Mouse (Mus musculus) MEL (cell line): Measurements from ENCODE around the gene Gga1. TPM values are rescaled to one million over a fixed set of nuclear protein-coding genes. Genes with fewer than 3 reads are reported as not detected.

Experiments used
- DNase-seq: peaks from one replicate; pipeline ENCODE4 v3.0.0; 2011; ENCODE audit warnings: low read depth, low spot score
- H3K27ac ChIP-seq: 2 replicates; pipeline ENCODE4 v1.5.1; 2012; ENCODE audit warnings: low read depth, mild to moderate bottlenecking, control low read depth, low read length, moderate library complexity; ENCODE audit not compliant: control insufficient read depth
- H3K27me3 ChIP-seq, 2 experiments: fragments of 150-350 bp in 1 of 2; sonication (generic) in 1 of 2; 2 replicates each; pipeline ENCODE4 v1.6.1; 2012; ENCODE audit warnings: low read length in 2 of 2, mild to moderate bottlenecking in 2 of 2, improper control_type of control experiment in 1 of 2, moderate library complexity in 1 of 2; ENCODE audit not compliant: insufficient read depth in 2 of 2, control insufficient read depth in 1 of 2
- H3K36me3 ChIP-seq, 2 experiments: 2 replicates each; pipeline ENCODE4 v1.6.1; 2012 to 2014; ENCODE audit warnings: low read length in 2 of 2, improper control_type of control experiment in 1 of 2, inconsistent platforms in 1 of 2, mild to moderate bottlenecking in 1 of 2; ENCODE audit not compliant: insufficient read depth in 2 of 2, control insufficient read depth in 1 of 2
- H3K4me1 ChIP-seq, 2 experiments: fragments of 150-350 bp in 1 of 2; sonication (generic) in 1 of 2; 2 replicates each; pipeline ENCODE4 v1.6.1; 2012; ENCODE audit warnings: low read length in 2 of 2, improper control_type of control experiment in 1 of 2, mild to moderate bottlenecking in 1 of 2; ENCODE audit not compliant: insufficient read depth in 2 of 2, control insufficient read depth in 1 of 2
- H3K4me3 ChIP-seq, 2 experiments: fragments of 150-350 bp in 1 of 2; sonication (generic) in 1 of 2; 2 replicates each; pipeline ENCODE4 v1.5.1; 2012; ENCODE audit warnings: low read depth in 2 of 2, low read length in 2 of 2, mild to moderate bottlenecking in 2 of 2, moderate library complexity in 2 of 2, control low read depth in 1 of 2, improper control_type of control experiment in 1 of 2; ENCODE audit not compliant: control insufficient read depth in 1 of 2, insufficient read depth in 1 of 2
- H3K79me2 ChIP-seq: 2 replicates; pipeline ENCODE4 v1.6.1; 2012; ENCODE audit warnings: mild to moderate bottlenecking, low read length, moderate library complexity; ENCODE audit not compliant: control insufficient read depth, poor library complexity, insufficient read depth
- H3K9ac ChIP-seq: 2 replicates; pipeline ENCODE4 v1.6.1; 2012; ENCODE audit warnings: low read depth, mild to moderate bottlenecking, control low read depth, low read length, moderate library complexity; ENCODE audit not compliant: control insufficient read depth, poor library complexity, severe bottlenecking
- H3K9me3 ChIP-seq: fragments of 150-350 bp; sonication (generic); replicated peaks from 2 replicates; pipeline ENCODE4 v1.6.1; 2012; ENCODE audit warnings: mild to moderate bottlenecking, low read length, improper control_type of control experiment, moderate library complexity; ENCODE audit not compliant: insufficient read depth
- CHD2 ChIP-seq: IDR thresholded peaks from 2 replicates; pipeline ENCODE4 v1.6.1; 2011; ENCODE audit warnings: low read length, improper control_type of control experiment
- E2F4 ChIP-seq: IDR thresholded peaks from 2 replicates; pipeline ENCODE4 v1.6.1; 2011; ENCODE audit warnings: low read depth, low read length, improper control_type of control experiment, borderline replicate concordance
- EP300 ChIP-seq, 2 experiments: IDR thresholded peaks; 2 replicates each; pipeline ENCODE4 v1.6.1; 2011; ENCODE audit warnings: improper control_type of control experiment in 2 of 2, low read length in 2 of 2, low read depth in 1 of 2, mild to moderate bottlenecking in 1 of 2
- GABPA ChIP-seq: IDR thresholded peaks from 2 replicates; pipeline ENCODE4 v1.6.1; 2012; ENCODE audit warnings: low read depth, mild to moderate bottlenecking, inconsistent platforms, low read length, improper control_type of control experiment, moderate library complexity
- HCFC1 ChIP-seq: IDR thresholded peaks from 2 replicates; pipeline ENCODE4 v1.6.1; 2012; ENCODE audit warnings: low read depth, mild to moderate bottlenecking, inconsistent platforms, low read length, improper control_type of control experiment, moderate library complexity
- JUND ChIP-seq: IDR thresholded peaks from 2 replicates; pipeline ENCODE4 v1.6.1; 2011; ENCODE audit warnings: low read depth, mild to moderate bottlenecking, improper control_type of control experiment, low read length
- KAT2A ChIP-seq: conservative IDR thresholded peaks from 2 replicates; pipeline ENCODE4 v1.6.1; 2012; ENCODE audit warnings: low read depth, low read length, improper control_type of control experiment, inconsistent platforms
- MEF2A ChIP-seq: IDR thresholded peaks from 2 replicates; pipeline ENCODE4 v1.6.1; 2014; ENCODE audit warnings: low read depth, mild to moderate bottlenecking, inconsistent platforms, low read length, improper control_type of control experiment; ENCODE audit not compliant: poor library complexity, insufficient replicate concordance, severe bottlenecking; ENCODE audit errors: extremely low read depth
- MYB ChIP-seq: IDR thresholded peaks from 2 replicates; pipeline ENCODE4 v1.6.1; 2011; ENCODE audit warnings: mild to moderate bottlenecking, low read depth, low read length, improper control_type of control experiment
- NRF1 ChIP-seq: IDR thresholded peaks from 2 replicates; pipeline ENCODE4 v1.6.1; 2014; ENCODE audit warnings: low read depth, mild to moderate bottlenecking, inconsistent platforms, low read length, improper control_type of control experiment, moderate library complexity; ENCODE audit not compliant: poor library complexity, insufficient read depth, severe bottlenecking
- POLR2A ChIP-seq, 2 experiments: IDR thresholded peaks; 2 replicates each; pipeline ENCODE4 v1.6.1; 2011 to 2012; ENCODE audit warnings: low read length in 2 of 2, mild to moderate bottlenecking in 2 of 2, control low read depth in 1 of 2, improper control_type of control experiment in 1 of 2, low read depth in 1 of 2, moderate library complexity in 1 of 2; ENCODE audit not compliant: control insufficient read depth in 1 of 2, insufficient read depth in 1 of 2, poor library complexity in 1 of 2
- POLR2AphosphoS5 ChIP-seq: IDR thresholded peaks from 2 replicates; pipeline ENCODE4 v1.6.1; 2012; ENCODE audit warnings: low read depth, borderline replicate concordance, mild to moderate bottlenecking, inconsistent platforms, low read length, moderate library complexity, mixed read lengths
- RCOR1 ChIP-seq: IDR thresholded peaks from 2 replicates; pipeline ENCODE4 v1.6.1; 2012; ENCODE audit warnings: low read depth, mild to moderate bottlenecking, inconsistent platforms, low read length, improper control_type of control experiment
- SIN3A ChIP-seq: IDR thresholded peaks from 2 replicates; pipeline ENCODE4 v1.6.1; 2012; ENCODE audit warnings: low read length, improper control_type of control experiment, inconsistent platforms
- SMC3 ChIP-seq: IDR thresholded peaks from 2 replicates; pipeline ENCODE4 v1.6.1; 2011; ENCODE audit warnings: low read depth, low read length, improper control_type of control experiment
- TAL1 ChIP-seq: IDR thresholded peaks from 2 replicates; pipeline ENCODE4 v1.6.1; 2012; ENCODE audit warnings: mild to moderate bottlenecking, inconsistent platforms, low read length, moderate library complexity, mixed read lengths
- TBP ChIP-seq: IDR thresholded peaks from 2 replicates; pipeline ENCODE4 v1.8.0; 2011; ENCODE audit warnings: low read depth, low read length, improper control_type of control experiment
- UBTF ChIP-seq: IDR thresholded peaks from 2 replicates; pipeline ENCODE4 v1.6.1; 2012; ENCODE audit warnings: low read depth, mild to moderate bottlenecking, inconsistent platforms, low read length, improper control_type of control experiment, moderate library complexity, borderline replicate concordance; ENCODE audit not compliant: insufficient read depth
- USF1 ChIP-seq: IDR thresholded peaks from 2 replicates; pipeline ENCODE4 v1.6.1; 2014; ENCODE audit warnings: low read depth, mild to moderate bottlenecking, inconsistent platforms, low read length, improper control_type of control experiment, moderate library complexity
- USF2 ChIP-seq, 2 experiments: IDR thresholded peaks; 2 replicates each; pipeline ENCODE4 v1.6.1; 2011 to 2012; ENCODE audit warnings: improper control_type of control experiment in 2 of 2, low read length in 2 of 2, borderline replicate concordance in 1 of 2, inconsistent platforms in 1 of 2, low read depth in 1 of 2, mild to moderate bottlenecking in 1 of 2; ENCODE audit not compliant: insufficient read depth in 1 of 2
- ZC3H11A ChIP-seq: IDR thresholded peaks from 2 replicates; pipeline ENCODE4 v1.6.1; 2012; ENCODE audit warnings: low read depth, mild to moderate bottlenecking, inconsistent platforms, low read length, improper control_type of control experiment
- ZNF384 ChIP-seq: IDR thresholded peaks from 2 replicates; pipeline ENCODE4 v1.6.1; 2012; ENCODE audit warnings: low read depth, mild to moderate bottlenecking, inconsistent platforms, low read length, improper control_type of control experiment
- polyA plus RNA-seq, 2 experiments: library from polyadenylated mRNA; stranded (reverse) in 1 of 2; unstranded in 1 of 2; fragments of >175 nt in 1 of 2; fragments of >200 nt in 1 of 2; gene quantifications; 2 replicates each; pipeline versions ENCODE4 v1.2.1 to v1.2.4; 2012; ENCODE audit warnings: low replicate concordance in 2 of 2, low read depth in 1 of 2; ENCODE audit not compliant: insufficient read length in 2 of 2, insufficient read depth in 1 of 2, missing spikeins in 1 of 2
- total RNA-seq: library from RNA; depleted of rRNA; stranded (reverse); fragments of 300-350 nt; gene quantifications from 2 replicates; pipeline ENCODE4 v1.2.3, GENCODE M21; 2012

Gene Gga1
- total and polyA plus RNA-seq, 3 experiments, result 18.2 to 48.1 TPM; not detected in 1

- TF ChIP-seq MEF2A, result no peak
- no peak for TF ChIP-seq POLR2AphosphoS5
- no peak for TF ChIP-seq ZNF384
- no peak for TF ChIP-seq ZC3H11A
- TF ChIP-seq JUND, result no peak
- no peak for TF ChIP-seq TAL1
- no peak for TF ChIP-seq TBP
- no peak for TF ChIP-seq E2F4
- no peak for TF ChIP-seq GABPA
- TF ChIP-seq SIN3A, result no peak
- H3K9me3 ChIP-seq, result no peaks in the 10 kb centered on the region
- 0 out of 4 replicates have a peak, but pooled peaks cover 0 to 2% of the 10 kb centered on the region in 2 experiments for H3K27me3 ChIP-seq
These were observed 20.0 kb upstream of the Gga1 start for GRCm38 (mm10) chr15:78857009-78857408.

GRCm38 (mm10) chr15:78859311-78859710 is 17.7 kb upstream of the Gga1 start:
- Histone ChIP-seq H3K79me2 (no peaks in the 10 kb centered on the region), H3K9me3 (no peaks in the 10 kb centered on the region), H3K4me3 (no peak overlapping the region), H3K27me3 (0 out of 4 replicates have a peak, but pooled peaks cover 0 to 2% of the 10 kb centered on the region in 2 experiments), H3K9ac (no peak overlapping the region), H3K27ac (no peak overlapping the region), H3K4me1 (peaks cover 7 to 14% of the 10 kb centered on the region in 2 experiments), H3K36me3 (peaks cover 0 to 5% of the 10 kb centered on the region in 2 experiments; a peak in 1 of 4 replicates)
- DNase-seq, result no peak
- TF ChIP-seq UBTF, result no peak
- no peak for TF ChIP-seq HCFC1
- TF ChIP-seq SMC3, result no peak
- no peak for TF ChIP-seq EP300 (IDR thresholded peaks at IDR 0.05; ENCODE audit: low read depth in 1 of 2, low read length in 2 of 2)
- TF ChIP-seq RCOR1, result no peak
- TF ChIP-seq SIN3A, result no peak
- TF ChIP-seq POLR2A (IDR thresholded peaks at IDR 0.05; ENCODE audit: control insufficient read depth in 1 of 2, insufficient read depth in 1 of 2, low read depth in 1 of 2, low read length in 2 of 2, poor library complexity in 1 of 2), result no peak
- no peak for TF ChIP-seq NRF1
- no peak for TF ChIP-seq ZC3H11A
- TF ChIP-seq CHD2, result no peak
- TF ChIP-seq GABPA, result no peak
- no peak for TF ChIP-seq USF1
- no peak for TF ChIP-seq MYB
- TF ChIP-seq KAT2A, result no peak
- no peak for TF ChIP-seq USF2 (IDR thresholded peaks at IDR 0.05; ENCODE audit: borderline replicate concordance in 1 of 2, insufficient read depth in 1 of 2, low read depth in 1 of 2, low read length in 2 of 2)

More at GRCm38 (mm10) chr15:78857009-78857408, 20.0 kb upstream of the Gga1 start:
- H3K9ac ChIP-seq, result no peak overlapping the region
- H3K36me3 ChIP-seq, result no peaks in the 10 kb centered on the region
- DNase-seq, result no peak
- H3K4me1 ChIP-seq, result 0 out of 4 replicates have a peak, but pooled peaks cover 0 to 2% of the 10 kb centered on the region in 2 experiments
- no peak overlapping the region for H3K4me3 ChIP-seq
- no peak overlapping the region for H3K27ac ChIP-seq
- no peaks in the 10 kb centered on the region for H3K79me2 ChIP-seq
